Mouse (Mus musculus) liver, adult 2 months (tissue): ENCODE results near the gene Bnip3.

Experiments
- CTCF ChIP-seq: fragments of 200-500 bp; IDR thresholded peaks from 2 replicates; pipeline ENCODE4 v1.5.1; 2011; ENCODE audit warnings: low read depth, low read length, control low read depth
- POLR2A ChIP-seq: fragments of 200-500 bp; IDR thresholded peaks from 2 replicates; pipeline ENCODE4 v1.6.1; 2011; ENCODE audit warnings: low read length, control low read depth; ENCODE audit not compliant: insufficient read depth; ENCODE audit errors: extremely low read depth

- TF ChIP-seq CTCF (no peak), POLR2A (no peak)
Observed at GRCm38 (mm10) chr7:138908768-138909276, 497 bp downstream of the Bnip3 start.
